Mouse (Mus musculus): ENCODE results near the gene Rassf2.

- no peak for TF ChIP-seq CTCF (IDR thresholded peaks at IDR 0.05; ENCODE audit: borderline replicate concordance, control insufficient read depth, extremely low read depth, insufficient read depth, low read length, poor library complexity)
- no peak for TF ChIP-seq POLR2A (IDR thresholded peaks at IDR 0.05; ENCODE audit: control insufficient read depth, extremely low read depth, insufficient read depth, low read length, poor library complexity)
These were observed 40.1 kb upstream of the Rassf2 start for GRCm38 (mm10) chr2:132069985-132070735.
